In the genomic region with DNA sequence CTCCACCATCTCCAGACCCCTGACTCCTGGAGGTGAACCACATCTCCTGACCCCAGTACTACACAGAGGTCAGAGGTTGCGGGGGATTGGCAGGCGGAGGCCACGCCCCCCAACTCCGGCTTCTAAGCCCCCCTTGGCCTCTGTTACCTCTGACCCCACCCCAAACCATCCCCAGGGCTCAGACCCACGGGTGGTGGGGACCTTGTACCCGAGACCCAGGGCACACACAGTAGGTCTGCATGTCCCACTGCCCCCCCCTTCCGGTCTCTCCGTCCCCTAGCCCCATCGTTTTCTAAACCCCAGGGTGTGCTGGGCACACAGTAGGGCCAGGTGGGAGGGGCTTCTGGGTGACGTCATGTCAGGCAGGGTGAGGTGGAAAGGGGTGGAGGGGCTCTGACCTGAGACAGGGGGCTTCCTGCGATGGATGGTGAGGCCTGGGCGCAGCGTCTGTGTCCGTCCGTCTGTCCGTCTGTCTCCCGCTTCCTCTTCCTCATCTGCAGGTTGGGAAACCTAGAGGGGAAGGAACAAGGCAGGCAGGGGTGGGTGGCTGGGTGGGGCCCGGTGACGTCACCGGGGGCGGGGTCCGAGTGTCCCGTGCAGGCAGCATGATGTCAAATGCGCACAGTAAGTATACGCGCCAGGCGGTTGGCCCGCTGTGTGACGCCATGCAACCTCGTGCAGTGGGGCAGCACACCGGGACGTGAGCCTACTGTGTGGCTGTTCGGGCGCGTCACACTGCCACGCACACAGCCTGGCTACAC, we compare ENCODE assay signal across 8 mouse cellular contexts. TPM values are rescaled to one million over a fixed set of nuclear protein-coding genes. Genes with fewer than 3 reads are reported as not detected.
DNase-seq lines count a peak whose midpoint lies in the region; ATAC-seq lines count a peak whose summit lies in the region.

A gene (minus strand): TSS at position 489 of the 761 bp plus-strand sequence.

- peak within 1 kb of the TSS; percentile 61 for H3K4me2 ChIP-seq in limb, embryonic 12.5 days
- H3K4me2 ChIP-seq in midbrain, embryonic 12.5 days (replicated peaks) = peak within 1 kb of the TSS; percentile 58

- DNase-seq in kidney, adult 11 months = peak; percentile 11
- no peak for DNase-seq in kidney, adult 8-10 months
- DNase-seq in cerebellum, adult 9-10 months = peak; percentile 62
- peak; percentile 9 for DNase-seq in gastrocnemius, postnatal 25 days
- DNase-seq in kidney, adult 18-20 months = peak; percentile 6
- peak; percentile 75 for DNase-seq in testis, postnatal 10 days (ENCODE audit: low spot score)

- no peaks in the 10 kb centered on the region for H3K27me3 ChIP-seq in limb, embryonic 12.5 days
- H3K27me3 ChIP-seq in midbrain, embryonic 12.5 days = peaks cover 5% of the 10 kb centered on the region; the same call in 1 of the 2 replicates

- peaks cover 19% of the 10 kb centered on the region; the same call in 1 of the 2 replicates for H3K9me3 ChIP-seq in limb, embryonic 12.5 days
- no peaks in the 10 kb centered on the region for H3K9me3 ChIP-seq in midbrain, embryonic 12.5 days

- 0 out of 2 replicates have a peak, but pooled peaks cover 3% of the 10 kb centered on the region for H3K4me1 ChIP-seq in limb, embryonic 12.5 days (replicated peaks)
- H3K4me1 ChIP-seq in midbrain, embryonic 12.5 days = no peaks in the 10 kb centered on the region; the same call in 1 of the 2 replicates

- peak within 1 kb of the TSS; percentile 81 for H3K27ac ChIP-seq in limb, embryonic 12.5 days
- H3K27ac ChIP-seq in midbrain, embryonic 12.5 days (replicated peaks) = peak within 1 kb of the TSS; percentile 74

- no peaks in the 10 kb centered on the region for H3K36me3 ChIP-seq in limb, embryonic 12.5 days
- H3K36me3 ChIP-seq in midbrain, embryonic 12.5 days = no peaks in the 10 kb centered on the region

- ATAC-seq in limb, embryonic 12.5 days (ENCODE audit: insufficient number of reproducible peaks, insufficient read depth, low FRiP score, low TSS enrichment, low read depth) = 0 out of 2 replicates have a peak, but pooled peaks have one; percentile 3
- no peak for ATAC-seq in midbrain, embryonic 12.5 days (ENCODE audit: low FRiP score, low read depth)

- H3K9ac ChIP-seq in limb, embryonic 12.5 days (replicated peaks) = 0 out of 2 replicates have a peak within 1 kb of the TSS, but pooled peaks have one; percentile 27
- H3K9ac ChIP-seq in midbrain, embryonic 12.5 days (replicated peaks) = peak within 1 kb of the TSS; percentile 34; the same call in 1 of the 2 replicates

- WGBS in limb, embryonic 12.5 days = 60% methylated on average over 36 of the region's 36 CpGs
- WGBS in midbrain, embryonic 12.5 days = 59% methylated on average over 36 of the region's 36 CpGs

- peak within 1 kb of the TSS; percentile 59 for H3K4me3 ChIP-seq in limb, embryonic 12.5 days (replicated peaks)
- peak within 1 kb of the TSS; percentile 52 for H3K4me3 ChIP-seq in midbrain, embryonic 12.5 days

RNA-seq across cellular contexts. Expression of the gene that starts here (rescaled TPM):
- 1 to 10 TPM; 1.3 to 2.1 TPM for total RNA-seq in gastrocnemius, postnatal 25 days (2021)
- 22.8 and 29.5 TPM in 2 replicates for polyA plus RNA-seq in limb, embryonic 12.5 days (2016; fragmentation: Nextera tagmentation; extraction: Ambion mirVana)
- 37.9 and 40.1 TPM in 2 replicates for polyA plus RNA-seq in midbrain, embryonic 12.5 days (2016; fragmentation: Nextera tagmentation; extraction: Ambion mirVana)

Comparison
In these comparisons a context has a peak if more than half of its experiments do, and no peak if none do; other contexts are left out.
1. DNase-seq: peak in kidney, adult 11 months (single experiment), cerebellum, adult 9-10 months (single experiment), gastrocnemius, postnatal 25 days (single experiment), kidney, adult 18-20 months (single experiment) and testis, postnatal 10 days (single experiment); none in kidney, adult 8-10 months (0 of 2).